Mouse (Mus musculus): ENCODE data around the gene Olfr1218.
"Not testable (repeated sequence)": the region's sequence is repeated elsewhere in the genome, so short reads cannot be mapped to it uniquely, and the experiment has no call there.

Gene Olfr1218

GRCm38 (mm10) chr2:89061087-89061486 lies at the start of gene Olfr1218:
Olfr1218 (minus strand) TSS chr2:89061187.
- DNase-seq = no peak

DNA sequence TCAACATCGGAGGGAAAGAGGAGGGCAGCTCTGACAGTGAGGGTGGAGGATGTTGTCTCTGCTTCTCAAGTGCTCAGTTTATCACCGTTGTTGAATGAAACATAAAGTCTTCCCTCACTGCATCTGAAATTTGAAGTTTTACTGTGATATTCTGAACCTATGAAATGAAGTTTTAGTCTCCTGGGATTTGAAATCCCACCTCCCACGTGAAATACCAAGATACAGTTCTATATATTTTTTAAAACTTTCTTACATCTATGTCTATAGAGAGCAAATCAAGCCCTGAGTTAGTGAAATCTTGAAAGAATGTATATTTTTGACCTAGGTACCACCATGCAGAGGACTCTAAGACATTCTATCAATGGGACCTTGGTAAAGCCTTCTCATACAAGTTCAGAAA lies 45.7 kb upstream of the Olfr1218 start, which contains the start of gene Olfr1220:
TSS of gene Olfr1220 (minus strand) at position 101 of the 400 bp plus-strand sequence.
- no peak for DNase-seq

- no peak for DNase-seq
Measured at GRCm38 (mm10) chr2:89105651-89106050, 44.7 kb upstream of the Olfr1218 start.

DNA sequence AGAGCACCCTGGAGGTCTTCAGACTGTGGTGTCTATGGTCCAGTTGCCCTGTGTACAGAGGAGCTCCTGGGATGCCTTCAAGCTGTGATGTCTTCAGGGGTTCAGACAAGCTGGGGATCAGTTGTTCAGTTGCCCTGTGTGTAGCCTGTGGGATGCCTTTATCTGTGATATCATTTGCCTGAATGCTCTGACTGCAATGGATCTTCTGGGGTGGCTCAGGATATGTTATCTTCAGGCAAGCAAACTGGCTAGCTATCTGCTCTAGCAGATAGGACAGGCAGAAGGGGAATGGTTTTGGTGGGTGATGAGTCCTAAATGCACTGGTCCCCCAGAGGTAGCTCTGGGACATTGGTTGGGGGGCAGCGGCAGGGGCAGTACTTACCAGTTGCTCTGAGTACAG lies 32.9 kb upstream of the Olfr1218 start:
- no peak for DNase-seq

- no peak for DNase-seq
Measured at GRCm38 (mm10) chr2:89083413-89083812, 22.4 kb upstream of the Olfr1218 start, which contains the start of gene Olfr1219. Olfr1219 (minus strand) TSS chr2:89083513.

- DNase-seq = no peak
Measured at GRCm38 (mm10) chr2:89081487-89081886, 20.5 kb upstream of the Olfr1218 start.

GRCm38 (mm10) chr2:89031965-89032364 lies 29.0 kb downstream of the Olfr1218 start, which contains the start of gene Olfr1217:
Olfr1217 (minus strand) TSS chr2:89032065.
- no peak for DNase-seq

DNA sequence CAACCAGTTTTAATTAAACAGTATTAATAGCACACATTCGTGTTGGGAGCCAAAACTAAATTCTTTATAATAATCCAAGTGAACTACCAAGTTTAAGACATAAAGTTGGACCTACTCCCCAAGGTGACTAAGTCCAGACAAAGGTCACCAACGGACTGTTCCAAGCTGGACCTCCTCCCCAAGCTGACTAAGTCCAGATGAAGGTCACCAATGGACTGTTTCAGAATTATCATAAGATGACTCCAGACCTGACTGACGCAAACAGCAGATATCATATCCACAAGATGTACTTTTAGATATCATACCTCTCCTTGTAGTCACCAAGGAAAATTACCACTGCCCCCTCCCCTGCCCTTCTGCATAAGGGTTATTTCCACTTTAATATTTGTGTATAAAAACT lies 39.6 kb downstream of the Olfr1218 start:
- DNase-seq = not testable (repeated sequence)

GRCm38 (mm10) chr2:89018240-89018639 lies 42.7 kb downstream of the Olfr1218 start, which contains the start of gene Olfr1216:
Olfr1216 (minus strand) TSS chr2:89018340.
- no peak for DNase-seq

GRCm38 (mm10) chr2:89006873-89007272 lies 54.1 kb downstream of the Olfr1218 start, which contains the start of gene Olfr1215:
Olfr1215 (minus strand) TSS chr2:89006973.
- no peak for DNase-seq

Measured in kidney, postnatal 10 days (tissue).